Mouse (Mus musculus): ENCODE measurements around the gene Rab36.

GRCm38 (mm10) chr10:75028743-75029142 lies 8.1 kb upstream of the Rab36 start:
- TF ChIP-seq CTCF (conservative IDR thresholded peaks at IDR 0.05; ENCODE audit: low read length) (no peak), NANOG (IDR thresholded peaks at IDR 0.05; ENCODE audit: borderline replicate concordance, low read length) (no peak)

Measured in E14TG2a.4 (cell line).